Mouse (Mus musculus): ENCODE results near the gene Cdc42ep2. TPM values are rescaled to one million over a fixed set of nuclear protein-coding genes. Genes with fewer than 3 reads are reported as not detected.

Cdc42ep2 gene
- total RNA-seq, 1 experiment, result 0.76 TPM

GRCm38 (mm10) chr19:5937836-5938406, 13.3 kb upstream of the Cdc42ep2 start:
- H3K27ac ChIP-seq (ENCODE audit: insufficient read depth, low read depth, low read length, poor library complexity, severe bottlenecking), result no peak overlapping the region
- TF ChIP-seq MAFK (IDR thresholded peaks at IDR 0.05; ENCODE audit: insufficient read depth, low read depth, low read length) (no peak), ZC3H11A (IDR thresholded peaks at IDR 0.05; ENCODE audit: borderline replicate concordance, low read depth, low read length) (no peak), HCFC1 (IDR thresholded peaks at IDR 0.05; ENCODE audit: borderline replicate concordance, insufficient read depth, low read length) (no peak), ZNF384 (IDR thresholded peaks at IDR 0.05; ENCODE audit: low read depth, low read length) (no peak), CHD2 (IDR thresholded peaks at IDR 0.05; ENCODE audit: low read depth, low read length) (no peak)
- in situ Hi-C loops (cut with MboI; ENCODE audit: low sequenced_read_pairs in 2 of 2, unreplicated experiment in 2 of 2), result no loop called here
- H3K36me3 ChIP-seq (ENCODE audit: control insufficient read depth, insufficient read depth, low read length, poor library complexity, severe bottlenecking), result peaks cover 33% of the 10 kb centered on the region
- DNase-seq (ENCODE audit: low read depth, low spot score), result no peak
- no peak overlapping the region for H3K4me3 ChIP-seq (ENCODE audit: insufficient read depth in 1 of 2, low read depth in 1 of 2, low read length in 2 of 2, poor library complexity in 1 of 2, severe bottlenecking in 1 of 2)
- H3K9ac ChIP-seq (ENCODE audit: insufficient read depth, low read depth, low read length, poor library complexity, severe bottlenecking), result no peak overlapping the region
- H3K4me1 ChIP-seq (ENCODE audit: control insufficient read depth in 2 of 2, insufficient read depth in 2 of 2, low read length in 2 of 2, poor library complexity in 1 of 2), result peaks cover 0 to 1% of the 10 kb centered on the region in 2 experiments; a peak in 1 of 4 replicates
- H3K9me3 ChIP-seq (ENCODE audit: control insufficient read depth, insufficient read depth, low read depth, low read length), result no peaks in the 10 kb centered on the region

GRCm38 (mm10) chr19:5937095-5937835, 12.6 kb upstream of the Cdc42ep2 start:
- no peak overlapping the region for H3K27ac ChIP-seq (ENCODE audit: insufficient read depth, low read depth, low read length, poor library complexity, severe bottlenecking)
- peaks cover 27% of the 10 kb centered on the region for H3K36me3 ChIP-seq (ENCODE audit: control insufficient read depth, insufficient read depth, low read length, poor library complexity, severe bottlenecking)
- peaks cover 0 to 1% of the 10 kb centered on the region in 2 experiments; a peak in 1 of 4 replicates for H3K4me1 ChIP-seq (ENCODE audit: control insufficient read depth in 2 of 2, insufficient read depth in 2 of 2, low read length in 2 of 2, poor library complexity in 1 of 2)
- no peak for DNase-seq (ENCODE audit: low read depth, low spot score)
- no peak for TF ChIP-seq ZNF384 (IDR thresholded peaks at IDR 0.05; ENCODE audit: low read depth, low read length)
- H3K9ac ChIP-seq (ENCODE audit: insufficient read depth, low read depth, low read length, poor library complexity, severe bottlenecking), result no peak overlapping the region
- H3K9me3 ChIP-seq (ENCODE audit: control insufficient read depth, insufficient read depth, low read depth, low read length), result no peaks in the 10 kb centered on the region
- H3K4me3 ChIP-seq (ENCODE audit: insufficient read depth in 1 of 2, low read depth in 1 of 2, low read length in 2 of 2, poor library complexity in 1 of 2, severe bottlenecking in 1 of 2), result no peak overlapping the region
- in situ Hi-C loops (cut with MboI; ENCODE audit: low sequenced_read_pairs in 2 of 2, unreplicated experiment in 2 of 2), result no loop called here

DNA sequence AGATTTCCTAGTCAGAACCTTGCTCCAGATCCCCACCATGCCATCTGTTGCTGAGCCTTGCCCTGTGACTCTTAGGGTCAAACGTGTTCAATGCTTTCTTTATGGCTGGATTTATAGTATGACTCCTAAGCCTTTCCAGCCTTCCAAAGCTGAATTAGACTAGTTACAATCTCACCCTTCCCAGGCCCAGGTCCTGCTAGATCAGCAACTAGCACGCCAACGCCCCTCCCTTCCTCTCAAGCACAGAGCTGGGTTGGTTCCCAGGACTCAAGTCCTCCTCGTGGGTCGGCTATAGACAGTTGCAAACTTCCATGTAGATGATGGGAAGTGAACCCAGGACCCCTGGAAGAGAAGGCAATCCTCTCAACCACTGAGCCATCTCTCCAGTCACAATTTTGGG, 11.1 kb upstream of the Cdc42ep2 start:
- in situ Hi-C loops (cut with MboI; ENCODE audit: low sequenced_read_pairs in 2 of 2, unreplicated experiment in 2 of 2), result no loop called here
- H3K9me3 ChIP-seq (ENCODE audit: control insufficient read depth, insufficient read depth, low read depth, low read length), result no peaks in the 10 kb centered on the region
- H3K27ac ChIP-seq (ENCODE audit: insufficient read depth, low read depth, low read length, poor library complexity, severe bottlenecking), result no peak overlapping the region
- H3K36me3 ChIP-seq (ENCODE audit: control insufficient read depth, insufficient read depth, low read length, poor library complexity, severe bottlenecking), result peaks cover 13% of the 10 kb centered on the region
- DNase-seq (ENCODE audit: low read depth, low spot score), result no peak
- peaks cover 0 to 1% of the 10 kb centered on the region in 2 experiments; a peak in 1 of 4 replicates for H3K4me1 ChIP-seq (ENCODE audit: control insufficient read depth in 2 of 2, insufficient read depth in 2 of 2, low read length in 2 of 2, poor library complexity in 1 of 2)
- TF ChIP-seq HCFC1 (IDR thresholded peaks at IDR 0.05; ENCODE audit: borderline replicate concordance, insufficient read depth, low read length) (no peak), CHD2 (IDR thresholded peaks at IDR 0.05; ENCODE audit: low read depth, low read length) (no peak), ZNF384 (IDR thresholded peaks at IDR 0.05; ENCODE audit: low read depth, low read length) (no peak), ZC3H11A (IDR thresholded peaks at IDR 0.05; ENCODE audit: borderline replicate concordance, low read depth, low read length) (no peak), MAFK (IDR thresholded peaks at IDR 0.05; ENCODE audit: insufficient read depth, low read depth, low read length) (no peak)
- H3K4me3 ChIP-seq (ENCODE audit: insufficient read depth in 1 of 2, low read depth in 1 of 2, low read length in 2 of 2, poor library complexity in 1 of 2, severe bottlenecking in 1 of 2), result no peak overlapping the region
- no peak overlapping the region for H3K9ac ChIP-seq (ENCODE audit: insufficient read depth, low read depth, low read length, poor library complexity, severe bottlenecking)

DNA sequence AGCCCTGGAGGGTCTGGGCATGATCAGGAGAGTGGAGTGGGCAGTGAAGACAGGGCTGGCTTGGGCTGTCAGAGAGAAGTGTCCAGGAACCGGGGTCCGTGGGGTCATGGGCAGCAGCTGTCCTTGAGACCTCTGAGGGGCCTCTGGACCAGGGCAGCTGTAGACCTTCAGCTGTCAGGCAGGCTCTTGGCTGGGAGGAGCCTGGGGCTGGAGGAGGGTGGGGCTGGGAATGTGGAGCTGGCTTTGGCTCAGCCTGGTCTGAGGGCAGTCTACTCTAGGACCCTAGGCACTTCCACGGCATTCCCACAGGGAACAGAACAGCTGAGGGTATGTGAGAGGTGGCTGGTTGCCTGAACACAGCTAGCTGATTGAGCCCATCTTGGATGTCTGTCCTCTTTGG, 10.7 kb upstream of the Cdc42ep2 start:
- no peak overlapping the region for H3K9ac ChIP-seq (ENCODE audit: insufficient read depth, low read depth, low read length, poor library complexity, severe bottlenecking)
- H3K27ac ChIP-seq (ENCODE audit: insufficient read depth, low read depth, low read length, poor library complexity, severe bottlenecking), result no peak overlapping the region
- peaks cover 0 to 1% of the 10 kb centered on the region in 2 experiments; a peak in 1 of 4 replicates for H3K4me1 ChIP-seq (ENCODE audit: control insufficient read depth in 2 of 2, insufficient read depth in 2 of 2, low read length in 2 of 2, poor library complexity in 1 of 2)
- in situ Hi-C loops (cut with MboI; ENCODE audit: low sequenced_read_pairs in 2 of 2, unreplicated experiment in 2 of 2), result no loop called here
- H3K4me3 ChIP-seq (ENCODE audit: insufficient read depth in 1 of 2, low read depth in 1 of 2, low read length in 2 of 2, poor library complexity in 1 of 2, severe bottlenecking in 1 of 2), result no peak overlapping the region
- DNase-seq (ENCODE audit: low read depth, low spot score), result no peak
- H3K9me3 ChIP-seq (ENCODE audit: control insufficient read depth, insufficient read depth, low read depth, low read length), result no peaks in the 10 kb centered on the region
- peaks cover 9% of the 10 kb centered on the region for H3K36me3 ChIP-seq (ENCODE audit: control insufficient read depth, insufficient read depth, low read length, poor library complexity, severe bottlenecking)
- TF ChIP-seq HCFC1 (IDR thresholded peaks at IDR 0.05; ENCODE audit: borderline replicate concordance, insufficient read depth, low read length) (no peak), ZC3H11A (IDR thresholded peaks at IDR 0.05; ENCODE audit: borderline replicate concordance, low read depth, low read length) (no peak), MAFK (IDR thresholded peaks at IDR 0.05; ENCODE audit: insufficient read depth, low read depth, low read length) (no peak), ZNF384 (IDR thresholded peaks at IDR 0.05; ENCODE audit: low read depth, low read length) (no peak), CHD2 (IDR thresholded peaks at IDR 0.05; ENCODE audit: low read depth, low read length) (no peak)
